Mouse (Mus musculus) spleen, adult 2 months (tissue): Measurements from ENCODE around the gene Brd4.

ENCODE experiments used
- CTCF ChIP-seq: fragments of 200-500 bp; IDR thresholded peaks from 2 replicates; pipeline ENCODE4 v1.5.1; 2011; ENCODE audit warnings: mild to moderate bottlenecking, inconsistent platforms; ENCODE audit not compliant: insufficient read depth, insufficient read length, insufficient replicate concordance; ENCODE audit errors: extremely low read depth
- POLR2A ChIP-seq: fragments of 200-500 bp; IDR thresholded peaks from 2 replicates; pipeline ENCODE4 v1.6.1; 2011; ENCODE audit warnings: low read depth, low read length, inconsistent platforms

DNA sequence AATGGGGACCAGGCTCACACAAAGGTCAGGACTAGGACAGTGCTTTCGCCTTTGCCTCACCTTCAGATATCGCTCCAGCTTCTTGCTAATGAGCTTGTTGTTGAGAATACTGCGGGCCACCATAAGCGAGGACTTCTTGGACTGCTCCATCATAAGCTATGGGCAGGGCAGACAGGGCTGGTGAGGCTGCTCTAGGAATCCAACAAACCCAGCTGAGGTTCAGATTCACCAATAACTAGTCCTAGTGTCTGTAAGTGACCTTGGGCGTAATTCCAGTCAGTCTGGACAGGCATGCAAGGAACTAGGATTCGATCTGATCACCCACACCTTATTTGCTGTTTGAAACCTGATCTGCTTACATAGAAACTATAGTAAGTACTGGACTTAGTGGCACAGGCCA is 37.3 kb upstream of the Brd4 start:
- no peak for TF ChIP-seq CTCF
- no peak for TF ChIP-seq POLR2A
